Mouse (Mus musculus): ENCODE data around the gene Aspn. TPM values are rescaled to one million over a fixed set of nuclear protein-coding genes. Genes with fewer than 3 reads are reported as not detected.
A peak's percentile ranks its signal among the peaks of the same experiment; 100 is the strongest.

Aspn gene
- polyA plus RNA-seq (2016; fragmentation: Nextera tagmentation; extraction: Ambion mirVana), result 2.9 and 4.4 TPM in 2 replicates

- WGBS, result 47% methylated on average over 3 of the region's 3 CpGs
- Histone ChIP-seq H3K4me1 (replicated peaks) (peaks cover 14% of the 10 kb centered on the region), H3K9ac (replicated peaks) (no peak within 1 kb of the TSS), H3K36me3 (no peaks in the 10 kb centered on the region), H3K27ac (0 out of 2 replicates have a peak within 1 kb of the TSS, but pooled peaks have one; percentile 50), H3K4me3 (replicated peaks) (no peak within 1 kb of the TSS), H3K9me3 (no peaks in the 10 kb centered on the region), H3K27me3 (no peaks in the 10 kb centered on the region), H3K4me2 (no peak within 1 kb of the TSS)
- ATAC-seq (ENCODE audit: insufficient number of reproducible peaks, insufficient read depth, low FRiP score, low TSS enrichment, low read depth), result no peak
Measured at GRCm38 (mm10) chr13:49544279-49544678, at the start of gene Aspn. Aspn (plus strand) TSS chr13:49544443.

- H3K9me3 ChIP-seq, result no peaks in the 10 kb centered on the region
- H3K9ac ChIP-seq (replicated peaks), result no peak within 1 kb of the TSS
- no peaks in the 10 kb centered on the region for H3K36me3 ChIP-seq
- peak within 1 kb of the TSS; percentile 13; the same call in 1 of the 2 replicates for H3K4me2 ChIP-seq
- H3K27ac ChIP-seq, result 0 out of 2 replicates have a peak within 1 kb of the TSS, but pooled peaks have one; percentile 19
- no peaks in the 10 kb centered on the region for H3K27me3 ChIP-seq
- no peak within 1 kb of the TSS for H3K4me3 ChIP-seq (replicated peaks)
- 67% methylated on average over 4 of the region's 4 CpGs for WGBS
- peaks cover 7% of the 10 kb centered on the region for H3K4me1 ChIP-seq (replicated peaks)
- ATAC-seq (ENCODE audit: insufficient number of reproducible peaks, insufficient read depth, low FRiP score, low TSS enrichment, low read depth), result no peak
Measured at GRCm38 (mm10) chr13:49504510-49504909, 39.7 kb upstream of the Aspn start, which contains the start of gene Ecm2. Ecm2 (plus strand) TSS chr13:49504810.

- no peaks in the 10 kb centered on the region for H3K27me3 ChIP-seq
- no peak for ATAC-seq (ENCODE audit: insufficient number of reproducible peaks, insufficient read depth, low FRiP score, low TSS enrichment, low read depth)
- no peak overlapping the region; the same call in 1 of the 2 replicates for H3K27ac ChIP-seq
- no peak overlapping the region for H3K9ac ChIP-seq (replicated peaks)
- no peak overlapping the region for H3K4me3 ChIP-seq (replicated peaks)
- WGBS, result 81% methylated on average over 4 of the region's 4 CpGs
- H3K4me2 ChIP-seq, result no peak overlapping the region
- H3K36me3 ChIP-seq, result no peaks in the 10 kb centered on the region
- H3K4me1 ChIP-seq (replicated peaks), result peaks cover 7% of the 10 kb centered on the region
- no peaks in the 10 kb centered on the region for H3K9me3 ChIP-seq
Measured at GRCm38 (mm10) chr13:49505776-49506175, 38.5 kb upstream of the Aspn start.

GRCm38 (mm10) chr13:49507176-49507575, 37.1 kb upstream of the Aspn start:
- Histone ChIP-seq H3K4me3 (replicated peaks) (no peak overlapping the region), H3K4me2 (no peak overlapping the region), H3K4me1 (replicated peaks) (peaks cover 7% of the 10 kb centered on the region), H3K36me3 (no peaks in the 10 kb centered on the region), H3K27me3 (no peaks in the 10 kb centered on the region), H3K9ac (replicated peaks) (no peak overlapping the region), H3K9me3 (no peaks in the 10 kb centered on the region), H3K27ac (no peak overlapping the region)
- 86% methylated on average over 3 of the region's 3 CpGs for WGBS
- ATAC-seq (ENCODE audit: insufficient number of reproducible peaks, insufficient read depth, low FRiP score, low TSS enrichment, low read depth), result no peak

GRCm38 (mm10) chr13:49518761-49519160, 25.5 kb upstream of the Aspn start:
- no peaks in the 10 kb centered on the region for H3K4me1 ChIP-seq (replicated peaks)
- no peak overlapping the region for H3K9ac ChIP-seq (replicated peaks)
- H3K4me2 ChIP-seq, result no peak overlapping the region
- H3K27me3 ChIP-seq, result no peaks in the 10 kb centered on the region
- no peak overlapping the region for H3K27ac ChIP-seq
- 58% methylated on average over 2 of the region's 2 CpGs for WGBS
- H3K9me3 ChIP-seq, result no peaks in the 10 kb centered on the region
- no peaks in the 10 kb centered on the region for H3K36me3 ChIP-seq
- no peak overlapping the region for H3K4me3 ChIP-seq (replicated peaks)
- no peak for ATAC-seq (ENCODE audit: insufficient number of reproducible peaks, insufficient read depth, low FRiP score, low TSS enrichment, low read depth)

- H3K36me3 ChIP-seq, result no peaks in the 10 kb centered on the region
- no peaks in the 10 kb centered on the region for H3K4me1 ChIP-seq (replicated peaks)
- H3K4me2 ChIP-seq, result no peak overlapping the region
- no peaks in the 10 kb centered on the region for H3K27me3 ChIP-seq
- no peak overlapping the region for H3K4me3 ChIP-seq (replicated peaks)
- no peaks in the 10 kb centered on the region for H3K9me3 ChIP-seq
- H3K9ac ChIP-seq (replicated peaks), result no peak overlapping the region
- ATAC-seq (ENCODE audit: insufficient number of reproducible peaks, insufficient read depth, low FRiP score, low TSS enrichment, low read depth), result no peak
- WGBS, result 74% methylated on average over 2 of the region's 2 CpGs
- H3K27ac ChIP-seq, result no peak overlapping the region
Measured at GRCm38 (mm10) chr13:49526235-49526634, 18.0 kb upstream of the Aspn start.

- Histone ChIP-seq H3K4me3 (replicated peaks) (no peak overlapping the region), H3K4me2 (no peak overlapping the region), H3K4me1 (replicated peaks) (no peaks in the 10 kb centered on the region), H3K36me3 (no peaks in the 10 kb centered on the region), H3K27ac (no peak overlapping the region), H3K27me3 (no peaks in the 10 kb centered on the region), H3K9me3 (no peaks in the 10 kb centered on the region), H3K9ac (replicated peaks) (no peak overlapping the region)
- 93% methylated on average over 4 of the region's 4 CpGs for WGBS
- ATAC-seq (ENCODE audit: insufficient number of reproducible peaks, insufficient read depth, low FRiP score, low TSS enrichment, low read depth), result no peak
Measured at GRCm38 (mm10) chr13:49530636-49531035, 13.6 kb upstream of the Aspn start.

GRCm38 (mm10) chr13:49536946-49537345, 7.3 kb upstream of the Aspn start:
- Histone ChIP-seq H3K9ac (replicated peaks) (no peak overlapping the region), H3K27ac (no peak overlapping the region), H3K4me2 (no peak overlapping the region), H3K36me3 (no peaks in the 10 kb centered on the region), H3K27me3 (no peaks in the 10 kb centered on the region), H3K4me1 (replicated peaks) (no peaks in the 10 kb centered on the region), H3K4me3 (replicated peaks) (no peak overlapping the region), H3K9me3 (no peaks in the 10 kb centered on the region)
- WGBS, result 95% methylated on average over 1 of the region's 1 CpGs
- ATAC-seq (ENCODE audit: insufficient number of reproducible peaks, insufficient read depth, low FRiP score, low TSS enrichment, low read depth), result no peak

- H3K36me3 ChIP-seq, result no peaks in the 10 kb centered on the region
- ATAC-seq (ENCODE audit: insufficient number of reproducible peaks, insufficient read depth, low FRiP score, low TSS enrichment, low read depth), result no peak
- H3K27ac ChIP-seq, result no peak overlapping the region
- no peak overlapping the region for H3K4me3 ChIP-seq (replicated peaks)
- no peaks in the 10 kb centered on the region for H3K9me3 ChIP-seq
- H3K27me3 ChIP-seq, result no peaks in the 10 kb centered on the region
- H3K9ac ChIP-seq (replicated peaks), result no peak overlapping the region
- WGBS, result 86% methylated on average over 1 of the region's 1 CpGs
- H3K4me1 ChIP-seq (replicated peaks), result peaks cover 2% of the 10 kb centered on the region; the same call in 1 of the 2 replicates
- no peak overlapping the region for H3K4me2 ChIP-seq
Measured at GRCm38 (mm10) chr13:49538693-49539092, 5.5 kb upstream of the Aspn start.

GRCm38 (mm10) chr13:49545646-49546045, 1.4 kb downstream of the Aspn start:
- no peak overlapping the region for H3K4me3 ChIP-seq (replicated peaks)
- H3K4me1 ChIP-seq (replicated peaks), result peaks cover 14% of the 10 kb centered on the region
- no peak overlapping the region for H3K4me2 ChIP-seq
- no peaks in the 10 kb centered on the region for H3K27me3 ChIP-seq
- no peaks in the 10 kb centered on the region for H3K9me3 ChIP-seq
- ATAC-seq (ENCODE audit: insufficient number of reproducible peaks, insufficient read depth, low FRiP score, low TSS enrichment, low read depth), result peak; percentile 59; the same call in 1 of the 2 replicates
- H3K9ac ChIP-seq (replicated peaks), result no peak overlapping the region
- H3K27ac ChIP-seq, result peak overlapping the region; percentile 80
- WGBS, result 38% methylated on average over 3 of the region's 3 CpGs
- H3K36me3 ChIP-seq, result no peaks in the 10 kb centered on the region

- H3K9ac ChIP-seq (replicated peaks), result no peak overlapping the region
Measured at GRCm38 (mm10) chr13:49546517-49546916, 2.3 kb downstream of the Aspn start.

GRCm38 (mm10) chr13:49547563-49548150, 3.4 kb downstream of the Aspn start:
- no peak for ATAC-seq (ENCODE audit: insufficient number of reproducible peaks, insufficient read depth, low FRiP score, low TSS enrichment, low read depth)
- WGBS, result 88% methylated on average over 1 of the region's 1 CpGs
- Histone ChIP-seq H3K4me2 (no peak overlapping the region), H3K4me1 (replicated peaks) (peaks cover 14% of the 10 kb centered on the region), H3K27ac (no peak overlapping the region), H3K36me3 (no peaks in the 10 kb centered on the region), H3K9ac (replicated peaks) (no peak overlapping the region), H3K9me3 (no peaks in the 10 kb centered on the region), H3K4me3 (replicated peaks) (no peak overlapping the region), H3K27me3 (no peaks in the 10 kb centered on the region)

More at GRCm38 (mm10) chr13:49546517-49546916, 2.3 kb downstream of the Aspn start:
- Histone ChIP-seq H3K27me3 (no peaks in the 10 kb centered on the region), H3K36me3 (no peaks in the 10 kb centered on the region), H3K27ac (0 out of 2 replicates have a peak overlapping the region, but pooled peaks have one; percentile 41), H3K9me3 (no peaks in the 10 kb centered on the region), H3K4me3 (replicated peaks) (no peak overlapping the region), H3K4me1 (replicated peaks) (peaks cover 14% of the 10 kb centered on the region), H3K4me2 (no peak overlapping the region)
- no peak for ATAC-seq (ENCODE audit: insufficient number of reproducible peaks, insufficient read depth, low FRiP score, low TSS enrichment, low read depth)
- 77% methylated on average over 1 of the region's 1 CpGs for WGBS
